Mouse (Mus musculus) heart, embryonic 16.5 days (tissue): ENCODE measurements around the gene Pde6d. TPM values are rescaled to one million over a fixed set of nuclear protein-coding genes. Genes with fewer than 3 reads are reported as not detected.
A peak's percentile ranks its signal among the peaks of the same experiment; 100 is the strongest.

Source experiments
- ATAC-seq: fragments of 200-750 bp; cut with Nextera tagmentation; replicated peaks from 2 replicates; pipeline ENCODE4 v1.8.0; 2017; ENCODE audit warnings: moderate number of reproducible peaks; ENCODE audit not compliant: insufficient read depth, low FRiP score; ENCODE audit errors: extremely low read depth
- H3K27ac ChIP-seq: fragments of 300-500 bp; sonication (generic); 2 replicates; pipeline ENCODE4 v1.5.1; 2014; ENCODE audit warnings: mild to moderate bottlenecking, low read length, control low read depth, moderate library complexity
- H3K27me3 ChIP-seq: fragments of 300-500 bp; sonication (generic); 2 replicates; pipeline ENCODE4 v1.6.1; 2014; ENCODE audit warnings: low read length, mixed read lengths; ENCODE audit not compliant: control insufficient read depth, insufficient read depth
- H3K36me3 ChIP-seq: fragments of 300-500 bp; sonication (generic); 2 replicates; pipeline ENCODE4 v1.6.1; 2014; ENCODE audit not compliant: control insufficient read depth, insufficient read depth
- H3K4me1 ChIP-seq: fragments of 300-500 bp; sonication (generic); 2 replicates; pipeline ENCODE4 v1.6.1; 2014; ENCODE audit warnings: low read length, mixed read lengths; ENCODE audit not compliant: control insufficient read depth, insufficient read depth
- H3K4me2 ChIP-seq: fragments of 300-500 bp; sonication (generic); 2 replicates; pipeline ENCODE4 v1.6.1; 2014; ENCODE audit warnings: low read depth, mild to moderate bottlenecking, control low read depth, low read length
- H3K4me3 ChIP-seq: fragments of 300-500 bp; sonication (generic); 2 replicates; pipeline ENCODE4 v1.5.1; 2014; ENCODE audit warnings: mild to moderate bottlenecking, control low read depth, low read length
- H3K9ac ChIP-seq: fragments of 300-500 bp; sonication (generic); 2 replicates; pipeline ENCODE4 v1.6.1; 2014; ENCODE audit warnings: low read length, control low read depth
- H3K9me3 ChIP-seq: fragments of 300-500 bp; sonication (generic); replicated peaks from 2 replicates; pipeline ENCODE4 v1.6.1; 2016; ENCODE audit warnings: low read length; ENCODE audit not compliant: control insufficient read depth
- WGBS: fragments of 180-500 bp; shearing (Covaris S2); extraction: QIAGEN DNeasy Blood & Tissue Kit; methylation state at CpG from one replicate; pipeline ENCODE4 v1.1.7; 2014; 5-methylcytosine and 5-hydroxymethylcytosine counted together
- polyA plus RNA-seq: library from polyadenylated mRNA; unstranded; fragments of >200 nt; fragmentation: Nextera tagmentation; extraction: Ambion mirVana; gene quantifications from 2 replicates; pipeline ENCODE4 v1.2.1, GENCODE M21; 2015

Gene Pde6d
- polyA plus RNA-seq: 58.7 and 60.5 TPM in 2 replicates

DNA sequence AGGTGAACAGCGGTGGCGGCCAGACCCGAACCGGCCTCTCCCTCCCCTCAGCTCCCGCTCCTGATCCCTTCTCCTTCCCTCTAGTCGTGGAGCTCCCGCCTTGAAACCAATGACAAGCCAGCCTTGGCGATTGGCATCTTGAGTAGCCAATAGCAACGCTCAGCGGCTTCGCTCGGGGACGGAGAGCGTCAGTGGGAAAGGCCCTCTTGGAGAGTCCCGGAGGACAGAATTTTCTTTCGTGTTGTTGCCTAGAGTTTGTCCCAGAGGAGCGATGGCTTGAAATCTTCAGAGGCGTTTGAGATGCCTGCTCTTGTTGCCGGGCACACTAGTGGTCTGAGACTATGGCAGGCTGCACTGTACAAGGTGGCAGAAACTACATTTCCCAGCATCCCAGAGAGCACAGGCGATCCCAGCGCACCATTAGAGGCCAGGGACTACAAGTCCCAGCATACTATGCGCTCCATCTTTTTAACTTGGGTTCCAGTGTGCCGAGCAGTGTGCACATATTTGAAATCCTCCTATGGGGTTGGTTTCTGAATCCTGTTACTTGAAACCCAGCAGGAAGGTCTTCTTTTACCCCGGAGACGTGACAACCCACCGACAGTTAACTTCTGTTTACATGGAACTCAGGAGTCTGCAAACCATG is at the start of gene Pde6d, which contains the start of gene Cops7b:
Pde6d (minus strand) TSS at position 179 of the 646 bp plus-strand sequence.
Cops7b (plus strand) TSS at position 454 of the 646 bp plus-strand sequence.
- Histone ChIP-seq H3K9ac (peak within 1 kb of the TSS; percentile 96), H3K4me3 (peak within 1 kb of the TSS; percentile 98), H3K4me2 (peak within 1 kb of the TSS; percentile 72), H3K36me3 (no peaks in the 10 kb centered on the region), H3K4me1 (peaks cover 11% of the 10 kb centered on the region), H3K27me3 (no peaks in the 10 kb centered on the region), H3K27ac (peak within 1 kb of the TSS; percentile 73), H3K9me3 (no peaks in the 10 kb centered on the region)
- ATAC-seq: peak; percentile 95
- WGBS: under 1% methylated on average over 26 of the region's 26 CpGs

- WGBS: 73% methylated on average over 4 of the region's 4 CpGs
- Histone ChIP-seq H3K9ac (no peak overlapping the region), H3K27me3 (no peaks in the 10 kb centered on the region), H3K4me2 (no peak overlapping the region), H3K4me3 (no peak overlapping the region), H3K4me1 (no peaks in the 10 kb centered on the region), H3K9me3 (no peaks in the 10 kb centered on the region), H3K27ac (no peak overlapping the region), H3K36me3 (no peaks in the 10 kb centered on the region)
- ATAC-seq: no peak
These were observed 48.1 kb upstream of the Pde6d start for GRCm38 (mm10) chr1:86630527-86630926.

- Histone ChIP-seq H3K36me3 (no peaks in the 10 kb centered on the region), H3K4me2 (no peak overlapping the region), H3K9ac (no peak overlapping the region), H3K4me1 (no peaks in the 10 kb centered on the region), H3K4me3 (no peak overlapping the region), H3K27me3 (no peaks in the 10 kb centered on the region), H3K9me3 (no peaks in the 10 kb centered on the region), H3K27ac (no peak overlapping the region)
- WGBS: 44% methylated on average over 4 of the region's 4 CpGs
- no peak for ATAC-seq
These were observed 47.5 kb upstream of the Pde6d start for GRCm38 (mm10) chr1:86629936-86630335.

DNA sequence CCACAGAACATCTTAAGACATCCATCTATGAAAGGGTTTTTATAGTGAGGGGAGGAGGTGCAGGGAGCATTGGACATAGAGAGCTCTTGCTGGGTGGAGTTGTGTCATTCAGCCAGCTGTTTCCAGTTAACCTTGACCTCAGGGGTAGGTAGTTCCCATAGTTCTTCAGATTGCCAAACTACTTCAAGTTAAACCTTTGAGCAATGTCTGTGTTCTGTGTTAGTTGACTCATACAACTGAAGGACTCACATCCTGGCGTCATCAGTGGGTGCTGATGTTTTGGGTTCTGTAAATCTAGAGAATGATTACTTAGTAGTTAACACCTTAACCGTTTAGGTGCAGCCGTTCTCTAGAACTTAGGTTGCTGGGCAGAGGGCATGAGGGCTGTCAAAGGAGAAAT is 45.8 kb upstream of the Pde6d start:
- Histone ChIP-seq H3K36me3 (no peaks in the 10 kb centered on the region), H3K4me3 (no peak overlapping the region), H3K4me1 (no peaks in the 10 kb centered on the region), H3K27me3 (no peaks in the 10 kb centered on the region), H3K9me3 (no peaks in the 10 kb centered on the region), H3K9ac (no peak overlapping the region), H3K4me2 (no peak overlapping the region), H3K27ac (no peak overlapping the region)
- 63% methylated on average over 3 of the region's 3 CpGs for WGBS
- no peak for ATAC-seq

DNA sequence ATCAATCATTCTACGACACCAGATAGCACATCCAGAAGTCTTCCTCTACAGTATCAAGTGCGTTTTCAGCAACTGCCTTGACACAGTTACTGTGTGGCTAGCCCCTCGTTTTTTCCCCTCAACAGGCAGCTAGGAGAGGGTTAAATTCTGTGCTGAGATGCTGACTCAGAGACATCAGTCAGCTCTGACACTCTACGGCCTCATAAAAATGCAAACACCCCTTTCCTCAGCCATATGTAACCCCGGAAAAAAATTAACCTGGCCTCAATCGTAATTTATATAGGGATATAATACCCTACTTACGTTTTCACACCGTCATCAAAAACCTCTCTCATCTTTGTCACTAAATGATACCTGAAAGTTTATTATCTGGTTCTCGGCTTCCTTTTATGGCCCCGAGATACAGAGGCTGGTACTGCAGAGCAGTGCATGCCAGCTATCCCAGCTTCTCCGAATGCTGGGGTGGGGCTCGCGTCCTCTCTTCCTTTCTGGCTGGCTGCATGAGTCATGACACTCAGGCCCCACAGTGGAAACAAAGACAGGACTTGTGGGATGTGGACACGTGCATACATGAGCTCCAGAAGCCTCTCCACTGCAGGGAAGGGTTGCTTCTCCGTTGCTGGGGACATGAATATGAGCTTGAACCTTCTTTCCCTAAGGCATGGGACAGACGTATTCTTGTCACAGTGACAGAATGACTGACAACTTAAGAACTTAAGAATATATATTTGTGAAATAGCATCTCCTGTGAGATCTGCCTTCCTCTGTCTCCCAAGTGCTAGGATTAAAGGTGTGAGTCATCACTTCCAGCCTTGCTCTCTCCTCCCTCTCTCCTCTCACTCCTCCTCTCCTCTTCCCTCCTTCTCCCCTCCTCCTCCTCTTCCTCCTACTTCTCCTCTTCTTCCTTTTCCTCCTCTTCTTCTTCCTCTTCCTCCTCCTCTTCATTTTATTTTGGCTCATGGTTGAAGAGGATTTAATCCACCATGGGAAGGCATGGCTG is 40.9 kb upstream of the Pde6d start:
- no peak overlapping the region for H3K4me2 ChIP-seq
- H3K4me1 ChIP-seq: no peaks in the 10 kb centered on the region
- no peak overlapping the region for H3K4me3 ChIP-seq
- 43% methylated on average over 16 of the region's 16 CpGs for WGBS
- no peaks in the 10 kb centered on the region for H3K36me3 ChIP-seq
- no peak overlapping the region for H3K9ac ChIP-seq
- no peaks in the 10 kb centered on the region for H3K27me3 ChIP-seq
- H3K27ac ChIP-seq: no peak overlapping the region
- no peaks in the 10 kb centered on the region for H3K9me3 ChIP-seq
- ATAC-seq: peak; percentile 45

DNA sequence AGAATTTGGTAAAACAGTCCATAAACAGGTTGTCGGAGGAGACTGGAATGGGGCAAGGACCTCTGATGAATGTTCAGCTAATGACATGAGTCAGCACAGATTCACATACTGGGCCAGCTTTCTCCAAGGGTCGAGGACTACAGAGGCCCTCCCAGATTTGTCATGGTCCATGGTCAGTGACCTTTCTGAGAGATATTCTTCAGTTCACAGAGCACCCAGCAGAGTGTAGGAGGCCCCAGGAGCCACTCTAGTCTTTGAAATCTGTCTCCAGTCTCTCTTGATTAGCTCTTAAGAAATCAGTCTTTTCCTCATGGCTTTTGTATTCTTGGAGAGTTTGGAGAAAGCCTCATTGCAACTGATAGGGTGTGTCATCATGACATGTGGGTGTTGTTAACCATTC is 39.9 kb upstream of the Pde6d start:
- no peak overlapping the region for H3K27ac ChIP-seq
- no peaks in the 10 kb centered on the region for H3K27me3 ChIP-seq
- 71% methylated on average over 2 of the region's 2 CpGs for WGBS
- no peak for ATAC-seq
- H3K36me3 ChIP-seq: no peaks in the 10 kb centered on the region
- H3K9me3 ChIP-seq: no peaks in the 10 kb centered on the region
- no peak overlapping the region for H3K4me2 ChIP-seq
- H3K9ac ChIP-seq: no peak overlapping the region
- no peak overlapping the region for H3K4me3 ChIP-seq
- no peaks in the 10 kb centered on the region for H3K4me1 ChIP-seq

DNA sequence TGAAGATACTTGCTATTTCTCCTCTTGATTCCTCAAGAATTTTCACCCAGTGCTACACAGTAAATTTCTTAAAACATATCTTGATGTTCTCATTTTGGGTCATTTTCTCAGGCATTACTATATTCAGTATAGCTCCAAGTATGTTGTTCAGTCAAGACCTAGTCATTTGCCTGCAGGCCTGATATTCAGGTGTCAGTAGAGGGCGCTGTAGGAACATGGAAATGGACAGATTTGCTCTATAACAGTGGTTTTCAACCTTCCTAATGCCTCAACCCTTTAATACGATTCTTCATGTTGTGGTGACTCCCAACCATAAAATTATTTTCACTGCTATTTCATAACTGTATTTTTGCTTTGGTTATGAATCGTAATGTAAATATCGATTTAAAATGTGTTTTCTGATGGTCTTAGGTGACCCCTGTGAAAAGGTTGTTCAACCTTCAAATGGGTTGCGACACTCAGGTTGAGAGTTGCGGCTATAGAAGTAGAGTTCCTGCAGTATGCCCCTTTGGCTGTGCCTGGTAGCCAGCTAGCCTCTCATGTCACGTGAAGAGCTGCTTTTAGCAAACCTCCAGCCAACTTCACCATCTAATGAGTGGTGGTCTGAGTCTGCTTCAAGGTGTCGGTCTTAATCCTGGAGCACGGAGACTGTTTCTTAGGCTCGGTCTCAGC is 36.2 kb upstream of the Pde6d start:
- Histone ChIP-seq H3K4me1 (no peaks in the 10 kb centered on the region), H3K27me3 (no peaks in the 10 kb centered on the region), H3K9ac (no peak overlapping the region), H3K27ac (no peak overlapping the region), H3K4me2 (no peak overlapping the region), H3K9me3 (no peaks in the 10 kb centered on the region), H3K4me3 (no peak overlapping the region), H3K36me3 (no peaks in the 10 kb centered on the region)
- ATAC-seq: no peak
- 58% methylated on average over 10 of the region's 10 CpGs for WGBS

- no peak overlapping the region for H3K9ac ChIP-seq
- no peaks in the 10 kb centered on the region for H3K4me1 ChIP-seq
- H3K4me3 ChIP-seq: no peak overlapping the region
- no peaks in the 10 kb centered on the region for H3K27me3 ChIP-seq
- no peak for ATAC-seq
- H3K27ac ChIP-seq: no peak overlapping the region
- no peak overlapping the region for H3K4me2 ChIP-seq
- H3K36me3 ChIP-seq: no peaks in the 10 kb centered on the region
- no peaks in the 10 kb centered on the region for H3K9me3 ChIP-seq
These were observed 31.8 kb upstream of the Pde6d start for GRCm38 (mm10) chr1:86614269-86614668.
